Mouse (Mus musculus) duodenum, adult 2 months (tissue): ENCODE measurements around the gene Acvr1. TPM values are rescaled to one million over a fixed set of nuclear protein-coding genes. Genes with fewer than 3 reads are reported as not detected.

Source experiments
- polyA plus RNA-seq: library from polyadenylated mRNA; depleted of rRNA; stranded (reverse); fragments of >200 nt; gene quantifications from 2 replicates; pipeline ENCODE4 v1.2.3, GENCODE M21; 2012; ENCODE audit warnings: low replicate concordance; rRNA removed

Gene Acvr1
- polyA plus RNA-seq: 2.1 TPM in 2 replicates

GRCm38 (mm10) chr2:58567066-58567810 is at the start of gene Acvr1, which contains the start of gene Upp2:
TSS of gene Acvr1 (minus strand) at chr2:58567157.
TSS of gene Upp2 (plus strand) at chr2:58567298.

GRCm38 (mm10) chr2:58469816-58470215 is 97.1 kb downstream of the Acvr1 start, which contains the start of gene Gm17409:
TSS of gene Gm17409 (plus strand) at chr2:58470116.

GRCm38 (mm10) chr2:58357414-58358131 is 209.4 kb downstream of the Acvr1 start, which contains the start of gene Acvr1c:
TSS of gene Acvr1c (minus strand) at chr2:58357895.

Other genes starting within 250 kb of the Acvr1 start
- gene Acvr1c, start 209.3 kb downstream of the Acvr1 start, polyA plus RNA-seq: 0.20 TPM in 2 replicates
- gene Gm17409, start 97.0 kb downstream of the Acvr1 start, polyA plus RNA-seq: not detected in 2 replicates
- gene Upp2, start 141 bp upstream of the Acvr1 start, polyA plus RNA-seq: 4.1 and 4.6 TPM in 2 replicates